Mouse (Mus musculus) CH12.LX (cell line): ENCODE measurements around the gene March10. TPM values are rescaled to one million over a fixed set of nuclear protein-coding genes. Genes with fewer than 3 reads are reported as not detected.

ENCODE experiments used
- DNase-seq: peaks from one replicate; pipeline ENCODE4 v3.0.0-alpha.2; 2013; ENCODE audit errors: extremely low read depth
- H3K27ac ChIP-seq: 2 replicates; pipeline ENCODE4 v1.5.1; 2012; ENCODE audit warnings: low read depth, mild to moderate bottlenecking, control low read depth, moderate library complexity; ENCODE audit not compliant: insufficient read depth
- H3K27me3 ChIP-seq: replicated peaks from 2 replicates; pipeline ENCODE3; 2012; ENCODE audit warnings: inconsistent platforms
- H3K36me3 ChIP-seq, 2 experiments: replicated peaks in 1 of 2; 2 replicates each; pipeline versions ENCODE3 to v1.6.1; 2012; ENCODE audit warnings: inconsistent platforms in 1 of 2, low read length in 1 of 2, mild to moderate bottlenecking in 1 of 2, mixed read lengths in 1 of 2, moderate library complexity in 1 of 2; ENCODE audit not compliant: control insufficient read depth in 1 of 2, insufficient read depth in 1 of 2
- H3K4me1 ChIP-seq, 2 experiments: 2 replicates each; pipeline ENCODE4 v1.6.1; 2012; ENCODE audit warnings: inconsistent platforms in 1 of 2, moderate library complexity in 1 of 2; ENCODE audit not compliant: insufficient read depth in 2 of 2, control insufficient read depth in 1 of 2
- H3K4me2 ChIP-seq: 2 replicates; pipeline ENCODE4 v1.6.1; 2012; ENCODE audit warnings: low read depth, mild to moderate bottlenecking, control low read depth; ENCODE audit not compliant: poor library complexity, insufficient read depth, severe bottlenecking
- H3K4me3 ChIP-seq, 3 experiments: fragments of 150-350 bp in 1 of 3; sonication (generic) in 1 of 3; replicated peaks in 1 of 3; 2 replicates each; pipeline versions ENCODE3 to v1.5.1; 2011 to 2012; ENCODE audit warnings: low read depth in 2 of 3, low read length in 2 of 3, mild to moderate bottlenecking in 2 of 3, moderate library complexity in 2 of 3, control low read depth in 1 of 3, improper control_type of control experiment in 1 of 3, inconsistent platforms in 1 of 3, mixed read lengths in 1 of 3; ENCODE audit not compliant: poor library complexity in 1 of 3
- H3K79me2 ChIP-seq: replicated peaks from 2 replicates; pipeline ENCODE4 v1.6.1; 2012; ENCODE audit warnings: mild to moderate bottlenecking, moderate library complexity; ENCODE audit not compliant: control insufficient read depth, poor library complexity, insufficient read depth, severe bottlenecking; ENCODE audit errors: extremely low read depth
- H3K9ac ChIP-seq: 2 replicates; pipeline ENCODE4 v1.6.1; 2012; ENCODE audit warnings: low read depth, mild to moderate bottlenecking, control low read depth, moderate library complexity; ENCODE audit not compliant: insufficient read depth
- H3K9me3 ChIP-seq: replicated peaks from 2 replicates; pipeline ENCODE3; 2012; ENCODE audit warnings: low read length, inconsistent platforms, mixed read lengths
- BHLHE40 ChIP-seq: IDR thresholded peaks from 2 replicates; pipeline ENCODE4 v1.6.1; 2011; ENCODE audit warnings: mild to moderate bottlenecking, low read depth, low read length, improper control_type of control experiment
- CHD2 ChIP-seq: IDR thresholded peaks from 2 replicates; pipeline ENCODE4 v1.6.1; 2011; ENCODE audit warnings: low read length, improper control_type of control experiment
- CTCF ChIP-seq, 2 experiments: IDR thresholded peaks in 1 of 2; conservative IDR thresholded peaks in 1 of 2; 2 replicates each; pipeline ENCODE4 v1.5.1; 2011 to 2012; ENCODE audit warnings: low read depth in 2 of 2, low read length in 2 of 2, improper control_type of control experiment in 1 of 2, inconsistent platforms in 1 of 2, mild to moderate bottlenecking in 1 of 2, moderate library complexity in 1 of 2
- E2F4 ChIP-seq: IDR thresholded peaks from 2 replicates; pipeline ENCODE4 v1.6.1; 2011; ENCODE audit warnings: low read depth, low read length, improper control_type of control experiment; ENCODE audit not compliant: insufficient replicate concordance
- ELF1 ChIP-seq: IDR thresholded peaks from 2 replicates; pipeline ENCODE4 v1.6.1; 2014; ENCODE audit warnings: low read depth, mild to moderate bottlenecking, inconsistent platforms, low read length, improper control_type of control experiment
- HCFC1 ChIP-seq: IDR thresholded peaks from 2 replicates; pipeline ENCODE4 v1.6.1; 2012; ENCODE audit warnings: low read depth, mild to moderate bottlenecking, inconsistent platforms, low read length, improper control_type of control experiment
- IRF4 ChIP-seq: IDR thresholded peaks from 2 replicates; pipeline ENCODE4 v1.6.1; 2014; ENCODE audit warnings: low read depth, mild to moderate bottlenecking, inconsistent platforms, low read length, improper control_type of control experiment
- JUN ChIP-seq: IDR thresholded peaks from 2 replicates; pipeline ENCODE4 v1.6.1; 2011; ENCODE audit warnings: low read depth, mild to moderate bottlenecking, low read length, improper control_type of control experiment, moderate library complexity; ENCODE audit not compliant: insufficient read depth
- KAT2A ChIP-seq: IDR thresholded peaks from 2 replicates; pipeline ENCODE4 v1.6.1; 2012; ENCODE audit warnings: low read length, improper control_type of control experiment, inconsistent platforms; ENCODE audit not compliant: insufficient replicate concordance
- MAZ ChIP-seq: IDR thresholded peaks from 2 replicates; pipeline ENCODE4 v1.6.1; 2012; ENCODE audit warnings: low read depth, mild to moderate bottlenecking, inconsistent platforms, low read length, improper control_type of control experiment, moderate library complexity
- NELFE ChIP-seq: IDR thresholded peaks from 2 replicates; pipeline ENCODE4 v1.6.1; 2011; ENCODE audit warnings: low read depth, low read length, improper control_type of control experiment
- NRF1 ChIP-seq: IDR thresholded peaks from 2 replicates; pipeline ENCODE4 v1.6.1; 2014; ENCODE audit warnings: low read depth, mild to moderate bottlenecking, inconsistent platforms, low read length, improper control_type of control experiment, moderate library complexity
- RAD21 ChIP-seq: IDR thresholded peaks from 2 replicates; pipeline ENCODE4 v1.6.1; 2011; ENCODE audit warnings: low read depth, mild to moderate bottlenecking, low read length, improper control_type of control experiment, moderate library complexity
- SMC3 ChIP-seq: IDR thresholded peaks from 2 replicates; pipeline ENCODE4 v1.6.1; 2011; ENCODE audit warnings: low read depth, low read length, improper control_type of control experiment
- TCF12 ChIP-seq: IDR thresholded peaks from 2 replicates; pipeline ENCODE4 v1.6.1; 2014; ENCODE audit warnings: low read depth, mild to moderate bottlenecking, inconsistent platforms, low read length, improper control_type of control experiment
- ZC3H11A ChIP-seq: IDR thresholded peaks from 2 replicates; pipeline ENCODE4 v1.6.1; 2012; ENCODE audit warnings: low read depth, mild to moderate bottlenecking, inconsistent platforms, low read length, improper control_type of control experiment
- dilution Hi-C: fragments of 300-500 bp; cut with MboI; formaldehyde crosslinking; loops from 2 replicates; pipeline ENCODE4 v1.14.3; 2020; ENCODE audit warnings: low sequenced_read_pairs; ENCODE audit not compliant: extremely low pct_unique_long_range_greater_than_20kb, extremely low pct_ligation_motif_present
- in situ Hi-C: fragments of 300-500 bp; cut with MboI; formaldehyde crosslinking; loops from 3 replicates; pipeline ENCODE4 v1.14.3; 2019; ENCODE audit warnings: low sequenced_read_pairs, low pct_ligation_motif_present, low pct_unique_long_range_greater_than_20kb, mixed read lengths
- polyA plus RNA-seq: library from polyadenylated mRNA; unstranded; fragments of >175 nt; gene quantifications from 2 replicates; pipeline ENCODE4 v1.2.1, GENCODE M21; 2012; ENCODE audit warnings: low read depth; ENCODE audit not compliant: insufficient read length
- total RNA-seq, 2 experiments: library from RNA; depleted of rRNA; stranded (reverse); fragments of 300-350 nt in 1 of 2; fragments of >200 nt in 1 of 2; gene quantifications; 2 replicates each; pipeline ENCODE4 v1.2.3; 2012 to 2014

March10 gene
- total and polyA plus RNA-seq, 3 experiments: not detected

- dilution Hi-C loops: no loop called here
- in situ Hi-C loops: no loop called here
These were observed 93.5 kb downstream of the March10 start for GRCm38 (mm10) chr11:105362946-105363597.

GRCm38 (mm10) chr11:105362041-105362765 is 94.3 kb downstream of the March10 start:
- Histone ChIP-seq H3K4me3 (no peak overlapping the region), H3K27ac (no peak overlapping the region), H3K4me2 (no peak overlapping the region), H3K27me3 (peaks cover 5% of the 10 kb centered on the region), H3K9me3 (no peaks in the 10 kb centered on the region), H3K79me2 (no peaks in the 10 kb centered on the region), H3K36me3 (no peaks in the 10 kb centered on the region), H3K9ac (no peak overlapping the region), H3K4me1 (peaks cover 0 to 5% of the 10 kb centered on the region in 2 experiments; a peak in 2 of 4 replicates)
- in situ Hi-C loops: no loop called here
- dilution Hi-C loops: no loop called here
- TF ChIP-seq E2F4: no peak
- no peak for DNase-seq

More at GRCm38 (mm10) chr11:105362946-105363597, 93.5 kb downstream of the March10 start:
- Histone ChIP-seq H3K36me3 (no peaks in the 10 kb centered on the region), H3K9me3 (no peaks in the 10 kb centered on the region), H3K4me3 (no peak overlapping the region), H3K27me3 (peaks cover 5% of the 10 kb centered on the region), H3K27ac (no peak overlapping the region), H3K79me2 (no peaks in the 10 kb centered on the region), H3K9ac (no peak overlapping the region), H3K4me2 (peak overlapping the region; percentile 60), H3K4me1 (peaks cover 0 to 5% of the 10 kb centered on the region in 2 experiments; a peak in 2 of 4 replicates)
- peak; percentile 52 for DNase-seq
- peak; percentile 65; the same call in 1 of the 2 replicates for TF ChIP-seq IRF4
- TF ChIP-seq KAT2A: no peak
- TF ChIP-seq SMC3: peak; percentile 96
- TF ChIP-seq CTCF (conservative IDR thresholded peaks at IDR 0.05 in 1 of 2, IDR thresholded peaks at IDR 0.05 in 1 of 2; ENCODE audit: low read depth in 2 of 2, low read length in 2 of 2): peak; percentile 13 to 97; a peak in 2 of 4 replicates
- TF ChIP-seq CHD2: no peak
- no peak for TF ChIP-seq NRF1
- TF ChIP-seq MAZ: peak; percentile 75; the same call in 1 of the 2 replicates
- TF ChIP-seq RAD21: peak; percentile 97
- peak; percentile 52 for TF ChIP-seq TCF12
- peak; percentile 33; the same call in 1 of the 2 replicates for TF ChIP-seq NELFE
- TF ChIP-seq BHLHE40: peak; percentile 28; the same call in 1 of the 2 replicates
- peak; percentile 86 for TF ChIP-seq ZC3H11A
- TF ChIP-seq HCFC1: 0 out of 2 replicates have a peak, but pooled peaks have one; percentile 11
- TF ChIP-seq ELF1: peak; percentile 49
- TF ChIP-seq JUN: no peak
